Comparison of ENCODE assay signal across 29 mouse cellular contexts in genomic region chr12:75473021-75473420, GRCm38 (mm10). TPM values are rescaled to one million over a fixed set of nuclear protein-coding genes. Genes with fewer than 3 reads are reported as not detected.
A peak's percentile ranks its signal among the peaks of the same experiment; 100 is the strongest.
DNase-seq lines count a peak whose midpoint lies in the region; ATAC-seq and TF ChIP-seq lines count a peak whose summit lies in the region.
"Had no signal": no experiment of that assay in that cellular context is flagged by ENCODE, and none has a peak within 500 bp of the region (broad histone marks: within the 10 kb centered on the region; RNA-seq: fewer than 3 reads in every experiment).

No protein-coding gene starts in this region.

- no peaks in the 10 kb centered on the region for H3K9me3 ChIP-seq in intestine, embryonic 16.5 days (ENCODE audit: control insufficient read depth, low read length)
- H3K9me3 ChIP-seq in intestine, embryonic 15.5 days = no peaks in the 10 kb centered on the region
- no peaks in the 10 kb centered on the region for H3K9me3 ChIP-seq in lung, postnatal 0 days (ENCODE audit: low read length)
- H3K9me3 ChIP-seq in kidney, embryonic 15.5 days (replicated peaks) = no peaks in the 10 kb centered on the region
- no peaks in the 10 kb centered on the region for H3K9me3 ChIP-seq in forebrain, postnatal 0 days (ENCODE audit: low read length)
- H3K9me3 ChIP-seq: embryonic facial prominence, embryonic 15.5 days; heart, embryonic 13.5 days; hindbrain, embryonic 12.5 days; limb, embryonic 15.5 days; megakaryocyte, embryonic 14.5 days; neural tube, embryonic 12.5 days had no signal

- TF ChIP-seq EP300 in lung, postnatal 0 days (IDR thresholded peaks at IDR 0.05) = peak; percentile 81

- no peaks in the 10 kb centered on the region for H3K27me3 ChIP-seq in intestine, embryonic 16.5 days (replicated peaks; ENCODE audit: control insufficient read depth, insufficient read depth, low read length)
- H3K27me3 ChIP-seq in intestine, embryonic 15.5 days (replicated peaks) = no peaks in the 10 kb centered on the region
- no peaks in the 10 kb centered on the region for H3K27me3 ChIP-seq in lung, postnatal 0 days (replicated peaks; ENCODE audit: insufficient read depth, low read length)
- no peaks in the 10 kb centered on the region for H3K27me3 ChIP-seq in kidney, embryonic 15.5 days
- no peaks in the 10 kb centered on the region for H3K27me3 ChIP-seq in forebrain, postnatal 0 days (ENCODE audit: insufficient read depth, low read length)
- H3K27me3 ChIP-seq: embryonic facial prominence, embryonic 15.5 days; heart, embryonic 13.5 days; hindbrain, embryonic 12.5 days; limb, embryonic 15.5 days; megakaryocyte, embryonic 14.5 days; neural tube, embryonic 12.5 days had no signal

- H3K4me3 ChIP-seq in intestine, embryonic 16.5 days (ENCODE audit: low read length) = no peak overlapping the region
- no peak overlapping the region for H3K4me3 ChIP-seq in intestine, embryonic 15.5 days (replicated peaks)
- no peak overlapping the region for H3K4me3 ChIP-seq in lung, postnatal 0 days (ENCODE audit: low read depth, low read length)
- H3K4me3 ChIP-seq in kidney, embryonic 15.5 days (replicated peaks) = no peak overlapping the region
- no peak overlapping the region for H3K4me3 ChIP-seq in forebrain, postnatal 0 days (ENCODE audit: low read depth, low read length)
- H3K4me3 ChIP-seq: embryonic facial prominence, embryonic 15.5 days; heart, embryonic 13.5 days; hindbrain, embryonic 12.5 days; limb, embryonic 15.5 days; megakaryocyte, embryonic 14.5 days; neural tube, embryonic 12.5 days had no signal

- 70% methylated on average over 2 of the region's 2 CpGs for WGBS in intestine, embryonic 16.5 days
- WGBS in intestine, embryonic 15.5 days = 58% methylated on average over 2 of the region's 2 CpGs
- WGBS in lung, postnatal 0 days = 42% methylated on average over 2 of the region's 2 CpGs
- 84% methylated on average over 2 of the region's 2 CpGs for WGBS in kidney, embryonic 15.5 days
- whole genome bisulfite sequencing in forebrain, postnatal 0 days = 92% methylated on average over 2 of the region's 2 CpGs

- DNase-seq in lung, postnatal 0 days (ENCODE audit: low spot score) = peak; percentile 73
- DNase-seq in lung, postnatal 10 days = no peak
- peak; percentile 67 to 90 for DNase-seq in kidney, postnatal 36 days
- no peak for DNase-seq in ovary, postnatal 10 days (ENCODE audit: low spot score)
- no peak for DNase-seq in forebrain, postnatal 0 days
- DNase-seq: adrenal gland, postnatal 25 days; cerebellum, adult 9-11 months; heart, adult 18-20 months; heart, postnatal 14 days; left cerebral cortex, postnatal 4 days; midbrain, embryonic 14.5 days; right cerebral cortex, postnatal 4 days; thymus, postnatal 14 days had no signal

- ATAC-seq in intestine, embryonic 16.5 days = peak; percentile 48; the same call in 1 of the 2 replicates
- ATAC-seq in intestine, embryonic 15.5 days = no peak
- ATAC-seq in lung, postnatal 0 days = peak; percentile 76
- ATAC-seq in kidney, embryonic 15.5 days (replicated peaks; ENCODE audit: low FRiP score) = peak; percentile 75
- ATAC-seq in forebrain, postnatal 0 days = no peak
- ATAC-seq: forebrain, embryonic 14.5 days had no signal

- no peak overlapping the region for H3K4me2 ChIP-seq in intestine, embryonic 16.5 days (ENCODE audit: low read depth, low read length)
- no peak overlapping the region for H3K4me2 ChIP-seq in intestine, embryonic 15.5 days (replicated peaks)
- H3K4me2 ChIP-seq in lung, postnatal 0 days (replicated peaks; ENCODE audit: low read depth, low read length) = no peak overlapping the region
- H3K4me2 ChIP-seq in kidney, embryonic 15.5 days = no peak overlapping the region
- no peak overlapping the region for H3K4me2 ChIP-seq in forebrain, postnatal 0 days (ENCODE audit: low read depth)
- H3K4me2 ChIP-seq: embryonic facial prominence, embryonic 15.5 days; heart, embryonic 13.5 days; hindbrain, embryonic 12.5 days; limb, embryonic 15.5 days; neural tube, embryonic 12.5 days had no signal

- peaks cover 7% of the 10 kb centered on the region; the same call in 1 of the 2 replicates for H3K4me1 ChIP-seq in intestine, embryonic 16.5 days (ENCODE audit: control insufficient read depth, insufficient read depth, low read length)
- H3K4me1 ChIP-seq in intestine, embryonic 15.5 days (replicated peaks) = no peaks in the 10 kb centered on the region; the same call in 1 of the 2 replicates
- H3K4me1 ChIP-seq in lung, postnatal 0 days (ENCODE audit: insufficient read depth, low read depth, low read length) = peaks cover 6% of the 10 kb centered on the region; the same call in 1 of the 2 replicates
- peaks cover 14% of the 10 kb centered on the region; the same call in 1 of the 2 replicates for H3K4me1 ChIP-seq in kidney, embryonic 15.5 days
- no peaks in the 10 kb centered on the region for H3K4me1 ChIP-seq in forebrain, postnatal 0 days (ENCODE audit: insufficient read depth)
- H3K4me1 ChIP-seq: embryonic facial prominence, embryonic 15.5 days; megakaryocyte, embryonic 14.5 days had no signal

- no peak overlapping the region for H3K27ac ChIP-seq in intestine, embryonic 16.5 days (ENCODE audit: low read length)
- H3K27ac ChIP-seq in intestine, embryonic 15.5 days = no peak overlapping the region
- H3K27ac ChIP-seq in lung, postnatal 0 days (ENCODE audit: low read length) = 0 out of 2 replicates have a peak overlapping the region, but pooled peaks have one; percentile 47
- peak overlapping the region; percentile 7; the same call in 1 of the 2 replicates for H3K27ac ChIP-seq in kidney, embryonic 15.5 days
- no peak overlapping the region for H3K27ac ChIP-seq in forebrain, postnatal 0 days (ENCODE audit: low read depth, low read length)
- H3K27ac ChIP-seq: embryonic facial prominence, embryonic 15.5 days; heart, embryonic 13.5 days; hindbrain, embryonic 12.5 days; limb, embryonic 15.5 days; neural tube, embryonic 12.5 days had no signal

- no peak for TF ChIP-seq CTCF in lung, postnatal 0 days (IDR thresholded peaks at IDR 0.05)
- TF ChIP-seq CTCF in forebrain, postnatal 0 days (IDR thresholded peaks at IDR 0.05; ENCODE audit: low read depth) = no peak

- H3K9ac ChIP-seq in intestine, embryonic 16.5 days (ENCODE audit: low read depth, low read length) = no peak overlapping the region
- H3K9ac ChIP-seq in intestine, embryonic 15.5 days = no peak overlapping the region
- H3K9ac ChIP-seq in lung, postnatal 0 days (replicated peaks; ENCODE audit: low read depth) = no peak overlapping the region
- H3K9ac ChIP-seq in kidney, embryonic 15.5 days = no peak overlapping the region
- H3K9ac ChIP-seq in forebrain, postnatal 0 days = no peak overlapping the region
- H3K9ac ChIP-seq: embryonic facial prominence, embryonic 15.5 days; heart, embryonic 13.5 days; hindbrain, embryonic 12.5 days; limb, embryonic 15.5 days; neural tube, embryonic 12.5 days had no signal

- no peaks in the 10 kb centered on the region for H3K36me3 ChIP-seq in intestine, embryonic 16.5 days (ENCODE audit: control insufficient read depth, insufficient read depth, low read length)
- no peaks in the 10 kb centered on the region for H3K36me3 ChIP-seq in intestine, embryonic 15.5 days
- 0 out of 2 replicates have a peak, but pooled peaks cover 3% of the 10 kb centered on the region for H3K36me3 ChIP-seq in lung, postnatal 0 days (ENCODE audit: insufficient read depth, low read length)
- H3K36me3 ChIP-seq in kidney, embryonic 15.5 days = peaks cover 9% of the 10 kb centered on the region
- no peaks in the 10 kb centered on the region; the same call in 1 of the 2 replicates for H3K36me3 ChIP-seq in forebrain, postnatal 0 days (ENCODE audit: insufficient read depth)
- H3K36me3 ChIP-seq: embryonic facial prominence, embryonic 15.5 days had no signal

RNA-seq across cellular contexts. Expression of gene Gphb5, which starts 56.4 kb away (rescaled TPM):
- not detected in 2 replicates for polyA plus RNA-seq in intestine, embryonic 16.5 days (2015; fragmentation: Nextera tagmentation; extraction: Ambion mirVana)
- polyA plus RNA-seq in intestine, embryonic 15.5 days (2015; fragmentation: Nextera tagmentation; extraction: Ambion mirVana) = not detected in 2 replicates
- polyA plus RNA-seq in lung, postnatal 0 days (2015; fragmentation: Nextera tagmentation; extraction: Ambion mirVana) = not detected in 2 replicates
- not detected in 2 replicates for polyA plus RNA-seq in kidney, embryonic 15.5 days (2015; fragmentation: Nextera tagmentation; extraction: Ambion mirVana)
- not detected in 2 replicates for total RNA-seq in forebrain, postnatal 0 days (2014; rRNA removed)
- polyA plus RNA-seq in forebrain, postnatal 0 days (2015; fragmentation: Nextera tagmentation; extraction: Ambion mirVana) = not detected in 2 replicates
- total RNA-seq: adrenal gland, postnatal 25 days; common myeloid progenitor, adult 5-6 weeks; gastrocnemius, adult 8-10 months; heart, adult 18-20 months; heart, postnatal 14 days; layer of hippocampus, adult 18-20 months; layer of hippocampus, postnatal 14 days; left cerebral cortex, adult 8-10 months; left cerebral cortex, postnatal 4 days had no signal
- polyA plus RNA-seq: embryonic facial prominence, embryonic 15.5 days; forebrain, embryonic 14.5 days; heart, embryonic 13.5 days; hindbrain, embryonic 12.5 days; limb, embryonic 15.5 days; midbrain, embryonic 14.5 days; neural tube, embryonic 12.5 days; stomach, embryonic 14.5 days had no signal

Comparison
In these comparisons a context has a peak if more than half of its experiments do, and no peak if none do; other contexts are left out.
1. ATAC-seq: peak in intestine, embryonic 16.5 days (single experiment), lung, postnatal 0 days (single experiment) and kidney, embryonic 15.5 days (single experiment); none in intestine, embryonic 15.5 days (single experiment) and forebrain, postnatal 0 days (single experiment).
2. DNase-seq: peak in lung, postnatal 0 days (single experiment) and kidney, postnatal 36 days (2 of 2); none in lung, postnatal 10 days (single experiment), ovary, postnatal 10 days (single experiment) and forebrain, postnatal 0 days (single experiment).
3. H3K27ac ChIP-seq: peak in lung, postnatal 0 days (single experiment) and kidney, embryonic 15.5 days (single experiment); none in intestine, embryonic 16.5 days (single experiment), intestine, embryonic 15.5 days (single experiment) and forebrain, postnatal 0 days (single experiment).